Mouse (Mus musculus) gastrocnemius, adult 18-20 months (tissue): Measurements from ENCODE around the gene Kars. TPM values are rescaled to one million over a fixed set of nuclear protein-coding genes. Genes with fewer than 3 reads are reported as not detected.

Source experiments
- DNase-seq: peaks from one replicate; pipeline ENCODE4 v3.0.0; 2021; ENCODE audit warnings: low spot score
- total RNA-seq, 2 experiments: library from RNA; stranded (reverse); gene quantifications; 2 replicates each; pipeline ENCODE4 v1.2.3; 2021

The Kars gene
- total RNA-seq, 2 experiments from 2014 or later = 135 TPM

GRCm38 (mm10) chr8:111947954-111948353 lies 63.2 kb downstream of the Kars start:
- no peak for DNase-seq

GRCm38 (mm10) chr8:111947144-111947543 lies 64.0 kb downstream of the Kars start:
- no peak for DNase-seq

- no peak for DNase-seq
Measured at GRCm38 (mm10) chr8:111943544-111943943, 67.6 kb downstream of the Kars start.

Other genes starting within 250 kb of the Kars start
- 10 to 100 TPM; 17.8 to 21.0 TPM for gene Cfdp1, start 157.0 kb downstream of the Kars start, total RNA-seq
- gene Tmem170, start 134.6 kb downstream of the Kars start, total RNA-seq = 1 to 10 TPM; 2.0 to 2.3 TPM
- gene Chst5, start 100.9 kb downstream of the Kars start, total RNA-seq = under 1 TPM in 1 of 2 experiments, not detected in 1; 0.09 TPM
- 1 to 10 TPM in 1 of 2 experiments, under 1 TPM in 1; 0.91 to 1.0 TPM for gene Tmem231, start 77.4 kb downstream of the Kars start, total RNA-seq
- gene Gabarapl2, start 70.6 kb downstream of the Kars start, total RNA-seq = 100 to 1,000 TPM in 1 of 2 experiments, 10 to 100 TPM in 1; 91.4 to 110 TPM
- gene Adat1, start 19.0 kb downstream of the Kars start, total RNA-seq = 1 to 10 TPM; 1.6 to 2.1 TPM
- gene Terf2ip, start 75 bp upstream of the Kars start, total RNA-seq = 10 to 100 TPM in 1 of 2 experiments, 1 to 10 TPM in 1; 9.5 to 10.0 TPM
- not detected for gene Gm6793, start 3.7 kb upstream of the Kars start, total RNA-seq